Mouse (Mus musculus): ENCODE results near the gene Arid3a.
"Not testable (repeated sequence)": the region's sequence is repeated elsewhere in the genome, so short reads cannot be mapped to it uniquely, and the experiment has no call there.

The Arid3a gene

DNA sequence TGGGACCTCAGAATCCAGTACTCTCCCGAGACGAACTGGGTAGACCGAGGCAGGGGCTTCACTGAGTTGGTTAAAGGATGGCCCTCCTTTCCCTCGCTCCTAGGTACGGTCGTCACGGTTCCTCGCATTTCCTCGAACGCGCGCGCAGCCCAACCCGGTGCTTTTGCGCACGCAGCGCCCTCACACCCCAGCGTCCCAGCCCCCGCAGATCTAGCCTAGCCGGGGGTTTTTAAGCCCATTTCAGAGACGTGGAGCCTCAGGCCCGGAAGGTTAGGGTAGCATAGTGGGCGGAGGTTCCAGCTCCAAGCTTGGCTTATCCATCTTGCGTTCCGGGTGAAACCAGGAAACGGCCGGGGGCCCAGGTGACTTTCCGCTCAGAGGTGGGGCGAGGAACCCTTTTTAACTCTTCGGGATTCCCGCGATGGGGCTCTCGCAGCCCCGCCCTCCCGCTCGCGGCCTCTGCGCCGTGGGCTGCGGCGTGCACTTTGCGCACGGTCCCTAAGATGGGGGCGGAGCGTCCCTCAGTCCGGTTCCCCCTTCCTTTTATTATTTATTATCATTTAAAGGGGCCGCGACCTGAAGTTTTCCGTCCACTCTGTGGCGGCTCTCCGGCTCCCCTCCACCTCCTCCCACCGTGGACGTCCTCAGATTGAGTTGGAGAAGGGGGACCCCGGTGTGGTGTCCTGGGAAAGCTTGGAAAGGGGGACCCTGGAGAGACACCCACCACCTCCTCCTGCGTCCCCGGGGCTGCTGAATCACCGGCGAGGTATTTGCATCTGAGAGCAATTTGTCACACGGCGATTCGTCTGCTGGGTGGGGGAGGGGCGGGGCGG, at the start of gene Arid3a:
TSS of gene Arid3a (plus strand) at position 553 of the 833 bp plus-strand sequence.
- peak; percentile 74 for DNase-seq (ENCODE audit: low spot score)

DNA sequence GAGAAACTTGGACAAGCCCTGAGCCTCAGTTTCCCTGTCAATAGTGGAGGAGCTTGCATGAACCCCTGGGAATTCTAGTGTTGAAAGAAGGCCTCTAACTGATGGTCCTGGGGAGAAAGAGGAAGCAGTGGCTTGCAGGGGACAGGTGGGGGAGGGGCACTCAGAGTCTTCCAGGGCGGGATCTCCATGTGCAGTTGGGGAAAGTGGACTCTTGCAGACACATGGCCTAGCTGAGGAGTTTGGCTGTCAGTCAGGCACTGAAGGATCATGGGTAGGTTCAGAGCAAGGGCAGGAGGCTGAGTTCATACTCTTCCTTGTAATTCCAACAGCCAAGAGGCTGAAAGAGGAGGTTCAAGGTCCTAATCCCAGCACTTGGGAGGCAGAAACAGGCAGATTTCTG, 49.7 kb upstream of the Arid3a start:
- no peak for DNase-seq (ENCODE audit: low spot score)

DNA sequence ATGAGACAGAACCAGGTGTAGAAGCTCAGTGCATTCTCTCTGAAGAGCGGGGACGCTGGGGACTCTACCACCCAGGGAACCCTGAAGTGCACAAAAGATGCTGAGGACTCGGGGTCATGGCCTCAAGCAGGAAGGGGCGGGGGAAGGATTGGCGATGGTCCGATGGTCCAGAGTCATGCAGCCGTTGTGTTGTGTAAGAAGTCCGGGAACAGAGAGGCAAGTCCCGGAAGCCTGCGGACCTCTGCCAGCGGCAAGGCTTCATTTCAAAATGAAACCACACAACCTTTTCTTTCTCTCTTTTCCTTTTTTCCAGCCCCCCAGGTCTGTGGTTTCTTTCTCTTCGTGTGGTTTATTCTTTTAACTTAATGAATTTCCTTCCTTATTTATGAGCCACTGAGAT, 49.1 kb upstream of the Arid3a start:
- no peak for DNase-seq (ENCODE audit: low spot score)

DNA sequence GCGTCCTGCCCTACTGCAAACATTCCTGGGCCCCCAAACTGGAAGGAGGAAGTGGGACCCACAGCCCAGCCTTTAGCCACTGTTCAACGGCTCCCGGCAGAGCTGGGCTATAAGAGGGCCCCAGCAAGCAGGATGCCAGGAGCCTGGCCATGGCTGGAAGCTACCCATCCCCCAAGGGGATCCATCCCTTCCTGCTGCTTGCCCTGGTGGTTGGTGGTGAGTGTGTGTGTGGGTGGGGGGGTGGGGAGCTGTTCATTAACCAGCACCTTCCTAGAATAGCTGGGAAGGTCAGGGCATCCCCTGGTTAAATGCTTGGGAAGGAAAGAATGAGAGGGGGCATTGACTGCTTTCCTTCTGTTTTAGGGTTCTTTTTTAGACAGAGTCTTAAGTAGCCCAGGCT, 47.3 kb upstream of the Arid3a start:
- no peak for DNase-seq (ENCODE audit: low spot score)

DNA sequence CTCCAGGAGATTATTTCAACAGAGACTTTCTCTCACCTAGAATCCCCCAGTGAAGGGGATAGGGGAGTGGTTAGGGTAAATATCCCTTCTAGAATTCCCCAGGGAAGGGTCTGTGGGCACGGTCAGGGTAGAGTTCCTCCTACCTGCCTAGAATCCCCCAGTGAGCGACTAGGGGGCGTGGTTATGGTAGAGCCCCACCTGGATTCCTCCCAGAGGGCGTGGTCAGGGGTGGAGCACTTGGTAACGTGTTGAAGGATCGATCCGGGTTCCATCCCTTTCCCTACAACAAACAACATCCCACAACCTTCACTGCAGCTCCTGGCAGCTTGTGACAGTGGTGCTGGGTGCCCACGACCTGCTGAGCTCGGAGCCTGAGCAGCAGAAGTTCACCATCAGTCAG, 46.1 kb upstream of the Arid3a start:
- no peak for DNase-seq (ENCODE audit: low spot score)

DNA sequence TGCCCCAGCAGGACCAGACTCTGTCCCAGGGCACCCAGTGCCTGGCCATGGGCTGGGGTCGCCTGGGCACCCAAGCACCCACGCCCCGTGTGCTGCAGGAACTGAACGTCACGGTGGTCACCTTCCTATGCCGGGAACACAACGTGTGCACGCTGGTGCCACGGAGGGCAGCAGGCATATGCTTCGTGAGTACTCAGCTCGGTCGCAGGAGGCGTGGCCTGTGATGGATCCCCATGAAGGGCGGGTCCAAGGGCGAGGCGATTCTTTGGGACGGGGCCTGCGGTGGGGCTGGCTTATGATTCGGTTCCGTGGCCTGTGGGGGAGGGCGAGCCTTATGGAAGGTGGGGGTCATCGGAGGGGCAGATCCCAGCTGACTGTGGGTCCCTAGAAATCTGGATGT, 44.9 kb upstream of the Arid3a start:
- no peak for DNase-seq (ENCODE audit: low spot score)

DNA sequence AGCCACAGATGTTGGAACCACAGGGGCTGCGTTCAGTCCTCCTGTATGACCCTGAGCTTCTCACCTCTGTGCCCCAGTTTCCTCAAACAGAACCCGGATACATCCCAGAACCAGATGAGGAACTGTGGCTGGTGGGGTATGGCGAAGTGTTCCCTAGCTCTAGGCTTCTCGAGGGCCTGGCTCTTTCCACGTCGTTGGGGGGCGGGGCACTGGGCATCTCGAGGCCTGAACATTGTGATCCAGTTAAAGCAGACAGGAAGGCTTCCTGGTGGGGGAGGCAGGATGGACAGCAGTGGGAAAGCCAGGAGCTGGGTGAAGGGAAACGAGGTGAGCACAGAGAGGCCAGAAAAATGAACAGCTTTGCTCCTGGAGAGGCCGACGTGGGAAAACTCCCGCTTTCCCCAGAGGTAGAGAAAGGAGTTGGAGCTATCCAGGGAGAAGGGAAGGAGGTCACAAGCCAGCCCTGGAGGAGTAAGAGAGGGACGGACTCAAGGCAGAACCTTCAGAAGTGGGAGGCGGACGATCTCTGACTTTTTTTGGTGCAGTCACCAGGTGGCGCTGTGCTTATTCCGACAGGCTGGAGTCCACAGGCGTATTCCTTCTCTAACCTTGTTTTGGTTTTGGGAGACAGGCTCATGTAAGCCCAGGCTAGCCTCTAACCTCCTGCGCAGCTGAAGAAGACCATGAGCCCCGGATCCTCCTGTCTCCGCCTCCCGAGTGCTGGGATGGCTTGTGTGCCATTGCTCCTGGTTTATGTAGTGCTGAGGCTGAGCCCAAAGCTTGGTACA, 43.4 kb upstream of the Arid3a start:
- DNase-seq (ENCODE audit: low spot score): peak; percentile 58

DNA sequence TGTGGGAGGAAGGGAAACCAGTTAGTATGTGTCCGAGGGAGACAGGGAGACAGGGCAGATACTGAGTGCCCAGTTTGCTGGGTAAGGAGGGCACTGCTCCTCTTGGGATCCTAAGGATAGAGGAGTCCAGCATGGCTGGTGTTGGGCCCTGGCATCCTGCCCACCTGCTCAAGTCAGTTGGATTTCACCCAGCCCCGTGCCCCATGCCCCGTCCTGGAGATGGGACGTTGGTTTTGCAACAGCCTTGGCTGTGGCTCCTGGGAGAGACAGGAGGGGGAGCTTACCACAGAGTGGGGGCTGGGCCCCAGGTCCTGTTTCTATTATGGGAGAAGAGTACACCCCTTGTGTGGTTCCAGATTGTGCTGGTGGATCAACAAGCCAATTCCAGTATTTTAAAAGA, 42.4 kb upstream of the Arid3a start:
- peak; percentile 42 for DNase-seq (ENCODE audit: low spot score)

DNA sequence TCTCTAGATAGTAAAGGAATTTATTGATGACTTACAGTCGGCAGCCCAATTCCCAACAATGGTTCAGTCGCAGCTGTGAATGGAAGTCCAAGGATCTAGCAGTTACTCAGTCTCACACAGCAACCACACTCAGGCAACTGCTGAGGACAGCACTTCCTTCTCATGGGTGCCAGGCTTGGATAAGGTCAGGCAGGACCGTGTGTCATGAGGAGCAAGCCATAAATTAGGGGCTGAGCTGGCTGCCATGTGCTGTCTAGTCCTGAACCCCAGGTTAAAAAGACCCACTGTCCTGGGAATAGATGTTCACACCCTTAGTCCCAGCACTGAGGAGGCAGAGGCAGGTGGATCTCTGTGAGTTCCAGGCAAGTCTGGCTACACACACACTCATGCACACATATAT, 41.9 kb upstream of the Arid3a start:
- not testable (repeated sequence) for DNase-seq (ENCODE audit: low spot score)

DNA sequence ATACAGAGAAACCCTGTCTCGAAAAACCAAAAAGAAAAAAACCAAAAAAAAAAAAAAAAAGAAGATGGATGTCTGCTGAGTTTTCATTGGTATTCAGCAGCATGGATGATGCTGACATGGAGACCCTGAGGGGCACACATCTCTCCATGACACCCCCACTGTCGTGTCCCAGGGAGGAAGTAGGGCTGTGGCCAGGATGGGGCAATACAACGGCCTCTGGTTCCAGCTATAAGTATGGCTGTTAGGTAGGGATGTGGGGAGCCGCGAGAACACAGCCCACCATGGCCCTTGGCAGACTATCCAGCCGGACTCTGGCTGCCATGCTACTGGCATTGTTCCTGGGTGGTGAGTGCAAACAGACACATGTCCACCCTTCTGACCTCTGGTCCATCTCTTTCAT, 40.8 kb upstream of the Arid3a start, which contains the start of gene Elane:
TSS of gene Elane (plus strand) at position 194 of the 400 bp plus-strand sequence.
- no peak for DNase-seq (ENCODE audit: low spot score)

DNA sequence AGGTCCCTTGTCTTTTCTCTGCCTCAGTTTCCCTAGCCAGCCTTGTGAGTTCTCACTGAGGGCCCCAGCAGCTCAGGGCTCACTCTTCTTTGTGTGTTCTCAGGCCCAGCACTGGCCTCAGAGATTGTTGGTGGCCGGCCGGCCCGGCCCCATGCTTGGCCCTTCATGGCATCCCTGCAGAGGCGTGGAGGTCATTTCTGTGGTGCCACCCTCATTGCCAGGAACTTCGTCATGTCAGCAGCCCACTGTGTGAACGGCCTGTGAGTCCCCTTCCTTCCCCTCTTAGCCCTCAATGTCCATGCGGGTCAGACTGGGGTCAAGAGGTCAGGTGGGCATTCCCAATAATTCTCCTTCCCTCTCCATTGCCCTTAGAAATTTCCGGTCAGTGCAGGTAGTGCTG, 40.2 kb upstream of the Arid3a start:
- DNase-seq (ENCODE audit: low spot score): no peak

DNA sequence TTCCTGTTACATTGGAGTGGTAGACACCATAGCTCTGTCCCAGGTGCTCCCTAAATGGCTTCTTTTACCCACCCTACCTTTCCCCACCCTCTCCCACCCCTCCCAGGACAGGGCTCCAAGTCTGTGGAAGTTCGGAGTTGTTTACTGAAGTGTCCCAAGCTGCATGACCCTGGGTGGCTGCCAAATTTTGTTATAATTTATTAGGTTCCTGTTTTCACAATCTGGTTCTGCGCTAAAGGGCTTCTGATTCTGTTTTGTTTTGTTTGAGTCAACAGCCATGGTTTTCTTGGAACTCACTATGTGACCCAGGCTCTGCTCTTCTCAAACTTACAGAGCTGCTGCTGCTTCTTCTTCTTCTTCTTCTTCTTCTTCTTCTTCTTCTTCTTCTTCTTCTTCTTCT, 37.5 kb upstream of the Arid3a start:
- DNase-seq (ENCODE audit: low spot score): no peak

DNA sequence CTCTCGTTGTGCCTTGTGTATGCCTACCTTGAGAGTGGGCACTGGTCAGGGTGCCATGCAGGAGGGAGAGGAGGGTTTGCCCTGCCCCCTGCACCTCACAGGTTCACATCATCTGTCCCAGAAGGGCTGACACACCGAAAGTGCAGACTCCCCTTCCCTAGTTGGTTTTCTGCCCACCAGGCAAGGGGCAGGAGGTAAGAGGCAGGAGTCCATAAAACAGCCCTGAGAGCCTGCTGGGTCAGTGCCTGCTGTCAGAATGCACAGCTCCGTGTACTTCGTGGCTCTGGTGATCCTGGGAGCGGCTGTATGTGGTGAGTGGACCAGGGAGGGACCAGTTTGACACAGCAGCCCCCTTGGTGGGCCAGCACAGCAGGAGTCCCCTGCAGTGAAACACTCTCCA, 36.2 kb upstream of the Arid3a start, which contains the start of gene Cfd:
TSS of gene Cfd (plus strand) at position 184 of the 400 bp plus-strand sequence.
- no peak for DNase-seq (ENCODE audit: low spot score)

DNA sequence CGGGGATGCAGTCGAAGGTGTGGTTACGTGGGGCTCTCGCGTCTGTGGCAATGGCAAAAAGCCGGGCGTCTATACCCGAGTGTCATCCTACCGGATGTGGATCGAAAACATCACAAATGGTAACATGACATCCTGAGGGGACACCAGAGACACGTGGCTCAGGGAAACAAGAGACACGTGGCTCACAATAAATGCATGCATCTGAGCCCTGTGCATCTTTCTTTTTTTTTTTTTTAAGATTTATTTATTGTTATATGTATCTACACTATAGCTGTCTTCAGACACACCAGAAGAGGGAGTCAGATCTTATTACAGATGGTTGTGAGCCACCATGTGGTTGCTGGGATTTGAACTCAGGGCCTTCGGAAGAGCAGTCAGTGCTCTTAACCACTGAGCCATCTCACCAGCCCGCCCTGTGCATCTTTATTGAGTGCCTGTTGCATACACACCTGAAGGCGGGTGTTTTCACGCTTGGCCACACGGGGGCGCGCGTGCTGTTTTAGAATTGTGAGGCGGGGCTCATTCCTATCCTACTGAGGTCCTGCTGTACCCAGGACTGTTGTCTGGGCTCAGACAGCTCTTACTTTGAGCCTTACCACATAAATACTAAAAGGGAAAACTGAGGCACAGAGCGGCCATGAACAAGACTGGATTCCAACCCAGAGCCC, 34.3 kb upstream of the Arid3a start:
- not testable (repeated sequence) for DNase-seq (ENCODE audit: low spot score)

DNA sequence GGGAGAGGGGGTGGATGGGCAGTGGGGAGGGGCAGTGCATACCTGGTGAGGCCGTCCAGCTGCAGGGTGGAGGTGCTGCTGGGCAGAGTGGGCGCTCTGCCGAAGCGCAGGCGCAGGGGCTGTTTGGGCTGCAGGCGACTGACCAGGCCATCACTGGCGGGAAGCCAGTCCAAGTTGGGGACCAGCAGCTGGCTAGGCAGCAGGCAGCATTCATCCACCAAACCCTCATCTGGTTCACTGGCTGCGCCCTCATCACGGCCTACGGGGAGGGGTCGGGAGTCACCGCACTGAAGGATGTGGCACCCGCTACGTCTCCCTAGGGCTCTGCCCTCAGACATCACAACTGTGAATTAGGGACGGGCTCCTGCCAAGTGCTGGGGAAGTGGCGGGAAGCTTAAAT, 30.5 kb upstream of the Arid3a start:
- no peak for DNase-seq (ENCODE audit: low spot score)

DNA sequence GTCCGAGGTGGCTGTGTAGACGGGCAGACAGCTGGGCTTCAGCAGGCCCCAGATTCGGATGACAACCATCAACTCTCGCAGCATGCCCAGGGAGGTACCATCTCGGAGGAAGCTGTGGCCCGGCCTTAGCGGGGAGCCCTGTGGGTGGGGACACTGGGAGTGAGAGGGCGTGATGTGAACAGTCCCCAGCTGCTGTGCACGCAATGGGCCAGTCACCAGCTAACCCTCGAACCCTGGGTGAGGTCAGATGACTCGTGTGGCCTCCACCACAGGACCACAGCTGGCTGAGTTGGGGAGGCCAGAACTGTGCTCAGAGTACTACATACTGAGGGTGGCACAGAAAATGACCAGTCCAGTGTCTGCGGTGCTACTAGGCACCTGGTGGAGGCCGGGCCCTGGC, 30.0 kb upstream of the Arid3a start:
- DNase-seq (ENCODE audit: low spot score): no peak

DNA sequence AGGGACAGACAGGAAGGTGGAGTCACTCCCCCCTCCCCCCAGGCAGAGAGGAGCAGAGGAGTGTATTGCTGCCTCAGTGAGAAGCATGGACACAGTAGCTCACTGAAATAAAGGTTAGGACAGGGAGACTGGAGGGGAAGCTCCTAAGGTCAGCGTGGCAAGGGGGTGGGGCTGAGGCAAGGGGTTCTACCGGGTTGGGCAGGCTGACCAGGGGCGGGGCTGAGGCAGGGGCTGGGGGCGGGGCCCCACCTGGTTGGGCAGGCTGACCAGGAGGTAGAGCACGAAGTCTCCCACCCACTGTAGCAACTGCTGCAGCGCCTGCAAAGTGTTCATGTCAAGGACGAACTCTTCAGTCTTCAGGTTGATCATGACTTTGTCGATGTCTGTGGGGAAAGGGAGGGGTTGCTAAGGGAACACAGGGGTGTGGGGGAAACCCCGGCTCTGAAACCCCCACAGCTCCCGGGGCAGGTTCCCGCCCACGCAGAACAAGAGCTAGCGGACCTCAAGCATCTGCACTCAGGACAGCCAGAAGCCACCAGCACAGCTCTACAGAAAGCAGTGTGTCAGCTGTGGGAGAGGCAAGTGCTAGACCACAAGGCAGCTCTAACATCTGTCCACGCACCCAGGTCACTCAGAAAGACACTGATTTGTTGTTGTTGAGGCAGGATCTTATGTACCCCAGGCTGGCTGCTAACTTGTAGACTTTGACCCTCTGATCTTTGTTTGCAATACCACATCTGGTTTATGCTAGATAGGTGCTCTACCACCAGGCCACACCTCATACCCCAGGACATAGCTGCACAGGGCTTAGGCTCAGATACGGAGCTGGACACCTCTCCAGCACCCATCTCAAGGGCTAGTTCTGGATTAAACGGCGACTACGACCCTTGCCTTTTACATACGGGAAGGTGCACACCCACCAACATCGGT, 29.3 kb upstream of the Arid3a start:
- no peak for DNase-seq (ENCODE audit: low spot score)

DNA sequence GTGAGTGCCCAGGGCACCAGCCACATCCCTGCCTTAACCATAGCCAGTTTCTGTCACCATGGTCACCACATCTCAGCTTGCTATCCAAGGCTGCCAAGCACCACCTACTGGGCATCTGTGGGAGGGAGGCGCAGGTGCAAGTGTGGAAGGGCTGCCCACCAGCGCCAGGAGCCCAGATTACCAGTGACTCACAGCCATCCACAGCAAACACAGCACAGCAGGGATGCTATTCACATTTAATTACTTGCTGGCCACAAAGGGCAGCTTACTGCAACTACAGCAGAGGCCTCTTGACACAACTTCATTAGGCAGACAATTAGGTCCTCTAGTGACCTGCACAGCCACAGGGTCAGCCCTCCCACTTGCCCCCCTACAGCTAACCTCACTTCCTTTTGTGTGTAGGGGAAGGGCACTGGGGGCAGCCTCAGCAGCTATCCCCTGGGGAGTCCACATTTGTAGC, 25.9 kb upstream of the Arid3a start:
- DNase-seq (ENCODE audit: low spot score): no peak

DNA sequence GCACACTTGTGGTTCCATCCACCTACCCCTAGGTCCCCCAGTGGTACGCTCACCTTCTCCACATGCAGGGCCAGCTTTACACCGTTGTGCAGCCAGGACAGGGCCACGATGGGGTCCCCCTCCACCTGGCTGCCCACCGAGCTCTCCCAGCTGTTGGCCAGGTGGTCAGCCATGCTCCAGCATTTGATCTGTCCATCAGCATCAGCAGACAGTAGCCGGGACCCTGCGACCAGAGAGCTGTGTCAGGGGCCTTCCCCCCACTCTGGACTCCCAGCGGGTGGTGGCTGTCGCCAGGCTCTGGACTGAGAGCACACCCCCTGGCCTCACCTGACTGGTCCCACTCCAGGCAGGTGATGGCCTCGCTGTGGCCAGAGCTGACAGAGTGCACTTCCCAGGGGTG, 20.1 kb upstream of the Arid3a start:
- no peak for DNase-seq (ENCODE audit: low spot score)

DNA sequence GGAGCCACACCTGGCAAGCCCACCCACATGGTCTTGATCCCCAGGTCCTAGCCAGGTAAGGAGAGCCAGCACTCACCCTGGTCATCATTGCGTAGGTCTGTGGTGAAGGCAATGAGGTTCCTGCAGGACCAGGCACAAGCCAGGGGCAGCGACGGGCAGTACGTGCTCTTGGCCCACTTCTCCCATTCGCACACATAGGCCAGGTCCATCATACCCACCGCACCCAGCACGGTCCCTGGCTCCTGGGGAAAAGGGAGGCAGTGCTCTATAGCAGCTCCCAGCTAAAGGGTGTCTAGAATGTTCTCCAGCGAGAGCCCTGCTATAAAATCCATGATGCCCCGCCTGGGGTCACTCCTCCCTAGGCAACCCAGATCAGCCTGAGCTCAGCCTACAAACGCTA, 19.4 kb upstream of the Arid3a start:
- no peak for DNase-seq (ENCODE audit: low spot score)
